Mouse (Mus musculus) thymus, adult 2 months (tissue): ENCODE data around the gene Dpysl4. TPM values are rescaled to one million over a fixed set of nuclear protein-coding genes. Genes with fewer than 3 reads are reported as not detected.

Experiments
- DNase-seq: peaks from one replicate; pipeline ENCODE4 v3.0.0; 2021
- H3K27ac ChIP-seq: fragments of 200-500 bp; 2 replicates; pipeline ENCODE4 v1.5.1; 2012; ENCODE audit warnings: low read length, control low read depth; ENCODE audit not compliant: control insufficient read depth, insufficient read depth
- H3K27me3 ChIP-seq: fragments of 200-500 bp; 2 replicates; pipeline ENCODE4 v1.6.1; 2012; ENCODE audit warnings: mild to moderate bottlenecking, low read length, moderate library complexity, mixed read lengths; ENCODE audit not compliant: control insufficient read depth, insufficient read depth
- H3K36me3 ChIP-seq: fragments of 200-500 bp; 2 replicates; pipeline ENCODE4 v1.6.1; 2012; ENCODE audit warnings: mild to moderate bottlenecking, low read length, moderate library complexity; ENCODE audit not compliant: control insufficient read depth, insufficient read depth
- H3K4me1 ChIP-seq: fragments of 200-500 bp; replicated peaks from 2 replicates; pipeline ENCODE4 v1.6.1; 2012; ENCODE audit warnings: low read length; ENCODE audit not compliant: control insufficient read depth, insufficient read depth
- H3K4me3 ChIP-seq: fragments of 200-500 bp; 2 replicates; pipeline ENCODE4 v1.5.1; 2012; ENCODE audit warnings: mild to moderate bottlenecking, low read length, control low read depth, moderate library complexity; ENCODE audit not compliant: control insufficient read depth, insufficient read depth
- CTCF ChIP-seq: fragments of 200-500 bp; IDR thresholded peaks from 2 replicates; pipeline ENCODE4 v1.5.1; 2012; ENCODE audit warnings: mild to moderate bottlenecking, control low read depth, low read length, moderate library complexity, borderline replicate concordance; ENCODE audit not compliant: control insufficient read depth, poor library complexity, insufficient read depth; ENCODE audit errors: extremely low read depth
- POLR2A ChIP-seq: fragments of 200-500 bp; IDR thresholded peaks from 2 replicates; pipeline ENCODE4 v1.6.1; 2012; ENCODE audit warnings: mild to moderate bottlenecking, low read length, control low read depth, moderate library complexity; ENCODE audit not compliant: control insufficient read depth, poor library complexity, insufficient read depth; ENCODE audit errors: extremely low read depth
- WGBS: fragments of 180-500 bp; shearing (Covaris S2); methylation state at CpG from one replicate; pipeline ENCODE4 v1.1.7; 2018; 5-methylcytosine and 5-hydroxymethylcytosine counted together
- polyA plus RNA-seq: library from polyadenylated mRNA; depleted of rRNA; stranded (reverse); fragments of >200 nt; gene quantifications from 2 replicates; pipeline ENCODE4 v1.2.3, GENCODE M21; 2012

Gene Dpysl4
- polyA plus RNA-seq, 1 experiment, result 0.84 TPM

DNA sequence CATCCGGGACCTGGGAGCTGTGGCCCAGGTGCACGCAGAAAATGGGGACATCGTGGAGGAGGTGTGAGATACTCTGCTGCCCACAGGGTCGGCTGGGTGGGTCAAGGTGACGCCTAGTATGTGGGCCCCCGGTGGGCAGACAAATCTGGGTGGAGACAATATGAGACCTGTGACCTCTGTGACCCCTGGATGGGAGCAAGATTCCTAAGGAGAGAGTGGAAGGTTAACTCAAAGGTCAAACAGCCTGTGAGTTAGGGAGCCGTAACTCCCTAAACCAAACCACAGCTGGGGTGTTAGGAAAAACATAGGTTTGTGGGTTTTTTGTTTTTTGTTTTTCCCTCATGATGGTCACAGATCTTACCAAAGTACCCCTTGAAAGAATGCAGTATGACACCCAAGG lies 8.0 kb downstream of the Dpysl4 start:
- no peaks in the 10 kb centered on the region for H3K27me3 ChIP-seq
- DNase-seq, result no peak
- 88% methylated on average over 7 of the region's 7 CpGs for WGBS
- H3K4me1 ChIP-seq, result no peaks in the 10 kb centered on the region
- TF ChIP-seq CTCF (no peak), POLR2A (no peak)
- H3K36me3 ChIP-seq, result no peaks in the 10 kb centered on the region
- no peak overlapping the region for H3K4me3 ChIP-seq
- H3K27ac ChIP-seq, result no peak overlapping the region

DNA sequence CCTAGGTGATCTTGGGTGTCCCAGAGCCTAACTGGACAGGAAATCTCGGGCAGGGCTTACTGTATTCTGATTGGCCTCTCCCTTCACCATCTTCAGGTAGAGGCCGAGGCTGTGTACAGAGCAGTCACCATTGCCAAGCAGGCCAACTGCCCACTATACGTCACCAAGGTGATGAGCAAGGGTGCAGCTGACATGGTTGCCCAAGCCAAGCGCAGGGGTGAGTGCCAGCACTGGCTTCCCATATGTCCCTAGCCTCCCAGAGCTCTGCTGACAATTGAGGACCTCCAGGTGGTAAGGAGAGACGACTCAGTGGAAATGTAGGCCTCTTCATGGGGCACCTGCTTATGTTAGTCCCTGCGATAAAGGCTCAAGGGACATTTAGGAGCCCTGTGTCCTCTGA lies 9.0 kb downstream of the Dpysl4 start:
- 88% methylated on average over 6 of the region's 6 CpGs for WGBS
- Histone ChIP-seq H3K36me3 (no peaks in the 10 kb centered on the region), H3K4me1 (no peaks in the 10 kb centered on the region), H3K27ac (no peak overlapping the region), H3K27me3 (no peaks in the 10 kb centered on the region), H3K4me3 (no peak overlapping the region)
- no peak for DNase-seq
- TF ChIP-seq POLR2A, result no peak
- TF ChIP-seq CTCF, result no peak

DNA sequence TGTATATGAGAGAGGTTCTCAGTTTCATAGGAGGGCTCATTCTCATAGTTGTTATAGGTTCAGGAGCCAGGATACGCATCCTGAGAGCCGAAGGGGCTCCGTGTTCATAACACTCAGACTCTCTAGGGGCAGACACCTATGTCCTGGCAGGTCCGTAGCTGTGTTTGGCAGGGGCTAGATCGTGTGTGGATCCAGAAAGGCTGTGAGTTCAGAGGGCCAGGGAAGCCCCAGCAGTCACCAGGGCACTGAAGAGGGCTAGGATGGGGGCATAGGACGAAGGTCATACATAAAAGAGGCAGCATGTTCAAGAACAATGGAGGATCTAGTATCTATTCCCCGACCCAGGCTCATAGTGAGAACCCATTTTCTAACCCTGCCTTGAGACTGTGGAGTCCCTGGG lies 9.5 kb downstream of the Dpysl4 start:
- H3K4me1 ChIP-seq, result no peaks in the 10 kb centered on the region
- DNase-seq, result no peak
- H3K27ac ChIP-seq, result no peak overlapping the region
- TF ChIP-seq CTCF, result no peak
- no peak for TF ChIP-seq POLR2A
- H3K4me3 ChIP-seq, result no peak overlapping the region
- no peaks in the 10 kb centered on the region for H3K27me3 ChIP-seq
- H3K36me3 ChIP-seq, result no peaks in the 10 kb centered on the region
- WGBS, result 90% methylated on average over 7 of the region's 7 CpGs

DNA sequence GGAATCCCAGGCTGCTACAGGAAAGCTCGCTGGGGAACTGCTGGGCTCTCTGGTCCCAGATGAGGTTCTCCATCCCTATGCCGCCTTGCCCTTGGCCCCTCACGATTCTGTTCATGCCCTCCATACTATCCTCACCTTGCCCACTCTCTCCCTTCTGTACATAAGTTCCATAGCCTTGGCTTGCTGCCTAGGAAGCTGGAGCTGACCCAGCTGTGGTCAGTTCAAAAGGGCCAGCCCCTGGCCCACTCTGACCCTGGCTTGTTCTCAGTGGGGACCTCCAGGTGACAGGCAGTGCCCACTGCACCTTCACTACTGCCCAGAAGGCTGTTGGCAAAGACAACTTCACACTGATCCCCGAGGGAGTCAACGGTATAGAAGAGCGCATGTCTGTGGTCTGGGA lies 10.6 kb downstream of the Dpysl4 start:
- Histone ChIP-seq H3K4me1 (no peaks in the 10 kb centered on the region), H3K27ac (no peak overlapping the region), H3K36me3 (no peaks in the 10 kb centered on the region), H3K27me3 (no peaks in the 10 kb centered on the region), H3K4me3 (no peak overlapping the region)
- 89% methylated on average over 6 of the region's 6 CpGs for WGBS
- no peak for DNase-seq
- TF ChIP-seq POLR2A (no peak), CTCF (no peak)

DNA sequence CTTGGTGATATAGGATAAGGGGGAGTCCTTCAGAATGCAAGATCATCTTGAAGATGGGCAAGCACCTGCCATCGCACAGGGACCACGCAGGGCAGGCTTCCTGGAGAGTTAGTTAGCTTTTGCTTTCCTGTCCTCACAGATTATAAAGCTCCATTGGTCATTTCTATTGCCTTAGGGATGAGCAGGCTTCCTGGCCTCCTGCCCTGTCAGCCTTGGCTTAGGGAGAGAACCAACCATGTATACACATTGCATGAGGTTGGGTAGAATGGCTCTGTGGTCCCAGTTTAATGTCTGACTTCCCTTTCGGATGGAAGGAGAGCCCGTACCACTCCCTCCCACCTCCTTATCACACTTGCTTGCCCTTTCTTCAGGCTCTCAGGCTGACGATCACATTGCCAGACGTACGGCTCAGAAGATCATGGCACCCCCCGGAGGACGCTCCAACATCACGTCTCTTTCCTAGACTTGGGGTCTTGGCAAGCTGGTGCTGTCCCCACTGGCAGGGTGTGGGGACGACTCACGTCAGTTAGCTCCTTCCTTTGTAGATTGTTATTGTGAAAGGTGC lies 14.8 kb downstream of the Dpysl4 start:
- TF ChIP-seq POLR2A (no peak), CTCF (no peak)
- H3K27ac ChIP-seq, result no peak overlapping the region
- no peaks in the 10 kb centered on the region for H3K36me3 ChIP-seq
- H3K4me1 ChIP-seq, result no peaks in the 10 kb centered on the region
- 78% methylated on average over 12 of the region's 12 CpGs for WGBS
- H3K27me3 ChIP-seq, result no peaks in the 10 kb centered on the region
- DNase-seq, result no peak
- H3K4me3 ChIP-seq, result no peak overlapping the region

DNA sequence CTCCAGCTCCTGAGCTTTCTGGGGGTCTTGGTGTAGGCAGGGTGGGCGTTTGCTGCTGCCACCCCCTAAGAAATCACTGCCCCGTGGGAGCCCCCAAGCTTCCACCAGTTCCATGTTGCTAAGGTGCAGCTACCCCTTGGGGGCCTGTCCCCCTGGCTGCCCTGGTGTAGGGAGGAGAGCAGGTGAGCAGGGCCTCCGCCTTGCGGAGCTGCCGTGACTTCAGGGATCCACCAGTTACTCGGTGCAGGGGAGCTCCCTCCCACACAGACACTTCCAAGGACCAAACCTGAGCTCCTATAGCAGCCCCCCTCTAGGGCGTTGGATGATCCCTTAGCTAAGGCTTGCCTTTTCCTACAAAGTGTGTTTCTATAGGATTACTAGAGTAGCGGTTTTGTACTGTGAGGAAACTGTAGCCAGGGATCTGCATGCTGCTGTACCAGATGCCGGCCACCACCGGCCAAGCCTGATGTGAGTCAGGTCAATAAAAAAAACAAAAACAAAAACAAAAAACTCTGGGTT lies 15.5 kb downstream of the Dpysl4 start:
- H3K4me1 ChIP-seq, result no peaks in the 10 kb centered on the region
- TF ChIP-seq POLR2A (no peak), CTCF (no peak)
- no peak overlapping the region for H3K4me3 ChIP-seq
- H3K27ac ChIP-seq, result no peak overlapping the region
- WGBS, result 86% methylated on average over 10 of the region's 10 CpGs
- H3K36me3 ChIP-seq, result no peaks in the 10 kb centered on the region
- no peak for DNase-seq
- no peaks in the 10 kb centered on the region for H3K27me3 ChIP-seq

DNA sequence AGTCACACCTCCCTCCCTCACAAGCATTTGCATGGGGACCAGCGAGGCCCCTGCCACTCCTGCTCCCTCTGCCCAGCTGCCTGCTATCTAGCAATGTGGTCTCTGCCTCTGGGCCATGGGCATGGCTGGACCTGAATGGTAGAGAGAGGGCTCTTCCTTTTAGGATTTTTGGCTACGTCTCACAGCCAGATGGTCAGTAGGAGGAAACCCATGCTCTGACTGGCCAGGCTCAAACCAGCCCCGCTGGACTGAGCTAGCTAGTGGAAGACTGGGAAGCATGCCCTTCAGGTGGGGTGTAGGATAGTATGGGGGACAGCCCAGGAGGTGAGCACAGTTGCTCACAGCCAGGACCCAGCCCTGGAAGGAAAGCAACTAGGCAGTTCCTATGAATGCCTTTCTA lies 16.0 kb downstream of the Dpysl4 start:
- Histone ChIP-seq H3K36me3 (no peaks in the 10 kb centered on the region), H3K4me3 (no peak overlapping the region), H3K27ac (no peak overlapping the region), H3K27me3 (no peaks in the 10 kb centered on the region), H3K4me1 (no peaks in the 10 kb centered on the region)
- 87% methylated on average over 3 of the region's 3 CpGs for WGBS
- no peak for TF ChIP-seq POLR2A
- TF ChIP-seq CTCF, result no peak
- no peak for DNase-seq
